Mouse (Mus musculus): ENCODE measurements around the gene Prss56. TPM values are rescaled to one million over a fixed set of nuclear protein-coding genes. Genes with fewer than 3 reads are reported as not detected.

Gene Prss56
- polyA plus RNA-seq, 1 experiment from 2014 or later, result 0.58 TPM

DNA sequence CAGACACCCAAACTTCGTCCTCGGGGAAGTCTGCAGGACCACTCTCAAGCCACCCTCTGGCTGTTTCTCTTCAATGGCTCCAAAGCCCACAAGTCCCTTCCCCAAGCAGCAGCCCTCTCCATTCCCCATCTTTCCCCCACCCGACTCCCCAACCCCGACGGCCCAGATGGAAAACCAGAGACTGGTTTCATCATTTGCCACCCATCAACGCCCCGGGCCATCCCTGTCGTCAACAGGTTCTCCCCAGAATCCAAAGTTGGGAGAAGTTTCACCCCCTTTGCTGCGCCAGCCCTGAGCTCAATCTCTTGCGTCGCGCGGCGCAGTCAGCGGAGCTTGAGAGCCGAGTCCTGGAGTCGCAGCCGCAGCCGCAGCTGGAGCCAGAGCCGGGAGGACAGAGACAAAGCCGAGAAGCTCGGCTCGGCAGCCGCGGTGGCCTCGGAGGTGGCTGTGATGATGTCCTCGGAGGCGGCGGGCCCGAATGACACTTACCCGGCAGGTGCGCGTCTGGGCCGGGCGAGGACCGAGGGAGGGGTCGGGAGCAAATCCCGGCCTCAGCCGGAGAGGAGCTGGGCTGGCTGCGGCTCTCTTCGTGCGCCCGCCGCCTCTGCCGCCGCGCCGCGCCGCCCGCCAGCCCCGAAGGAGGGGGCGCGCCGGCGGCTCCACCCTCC is 27.4 kb upstream of the Prss56 start:
- no peaks in the 10 kb centered on the region for H3K4me1 ChIP-seq (ENCODE audit: control insufficient read depth, insufficient read depth, low read length)
- peaks cover 76% of the 10 kb centered on the region for H3K27me3 ChIP-seq (replicated peaks; ENCODE audit: control insufficient read depth, insufficient read depth, low read length)
- H3K4me3 ChIP-seq (ENCODE audit: low read depth, low read length), result peak overlapping the region; percentile 42
- ATAC-seq (peak; percentile 51; the same call in 1 of the 2 replicates), DNase-seq (ENCODE audit: low spot score) (peak; percentile 66)
- H3K9me3 ChIP-seq (replicated peaks; ENCODE audit: control insufficient read depth, low read length), result no peaks in the 10 kb centered on the region
- WGBS, result 1% methylated on average over 46 of the region's 56 CpGs
- peak overlapping the region; percentile 55; the same call in 1 of the 2 replicates for H3K27ac ChIP-seq (ENCODE audit: low read depth, low read length)
- H3K36me3 ChIP-seq (ENCODE audit: control insufficient read depth, insufficient read depth, low read length), result no peaks in the 10 kb centered on the region
- peak overlapping the region; percentile 69 for H3K9ac ChIP-seq (ENCODE audit: low read length)
- H3K4me2 ChIP-seq (ENCODE audit: low read length), result peak overlapping the region; percentile 68

DNA sequence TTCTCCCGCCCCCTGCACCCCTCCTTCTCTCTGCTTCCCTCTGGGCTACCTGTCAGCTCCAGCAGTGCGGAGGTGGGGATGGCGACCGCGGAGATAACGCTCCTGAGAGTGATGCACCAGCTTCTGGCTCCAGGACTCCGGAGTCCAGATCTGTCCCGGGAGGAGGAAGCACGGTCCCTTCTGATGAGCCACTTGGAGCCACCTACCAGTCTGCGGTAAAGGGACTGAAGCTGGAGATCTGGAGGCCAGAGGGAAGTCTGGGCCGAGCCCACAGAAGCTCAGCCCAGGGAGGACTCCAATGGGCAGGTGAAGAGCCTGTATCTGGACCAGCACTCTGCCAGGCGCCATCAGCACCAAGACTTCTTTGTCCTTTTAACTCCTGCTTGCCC is 26.9 kb upstream of the Prss56 start, which contains the start of gene Ecel1:
Gene Ecel1, minus strand, starts transcription at position 323 of the 389 bp plus-strand sequence.
- Histone ChIP-seq H3K4me1 (ENCODE audit: control insufficient read depth, insufficient read depth, low read length) (no peaks in the 10 kb centered on the region), H3K36me3 (ENCODE audit: control insufficient read depth, insufficient read depth, low read length) (no peaks in the 10 kb centered on the region), H3K4me3 (ENCODE audit: low read depth, low read length) (peak within 1 kb of the TSS; percentile 42), H3K27me3 (replicated peaks; ENCODE audit: control insufficient read depth, insufficient read depth, low read length) (peaks cover 75% of the 10 kb centered on the region), H3K9ac (ENCODE audit: low read length) (peak within 1 kb of the TSS; percentile 69), H3K9me3 (replicated peaks; ENCODE audit: control insufficient read depth, low read length) (no peaks in the 10 kb centered on the region), H3K4me2 (ENCODE audit: low read length) (peak within 1 kb of the TSS; percentile 68), H3K27ac (ENCODE audit: low read depth, low read length) (peak within 1 kb of the TSS; percentile 55; the same call in 1 of the 2 replicates)
- WGBS, result 3% methylated on average over 10 of the region's 12 CpGs
- ATAC-seq, result no peak
- no peak for DNase-seq (ENCODE audit: low spot score)

DNA sequence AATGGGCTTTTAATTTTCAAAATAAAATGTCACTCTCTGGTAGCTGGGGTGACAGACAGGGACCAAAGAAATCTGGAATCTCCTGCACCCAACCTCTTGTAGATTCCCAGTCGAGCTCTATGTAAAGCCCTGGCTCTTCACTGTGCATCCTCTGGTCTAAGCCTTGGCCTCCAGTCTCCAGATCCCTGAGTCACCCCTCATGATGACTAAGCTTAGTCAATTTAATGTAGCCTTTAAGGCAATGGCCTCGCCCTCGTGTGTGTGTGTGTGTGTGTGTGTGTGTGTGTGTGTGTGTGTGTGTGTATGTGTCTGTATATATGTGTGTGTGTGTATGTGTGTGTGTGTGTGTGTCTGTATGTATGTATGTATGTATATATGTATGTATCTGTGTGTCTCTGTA is 23.7 kb upstream of the Prss56 start:
- peaks cover 43% of the 10 kb centered on the region for H3K27me3 ChIP-seq (replicated peaks; ENCODE audit: control insufficient read depth, insufficient read depth, low read length)
- 83% methylated on average over 3 of the region's 3 CpGs for WGBS
- no peak overlapping the region for H3K4me3 ChIP-seq (ENCODE audit: low read depth, low read length)
- no peak overlapping the region for H3K9ac ChIP-seq (ENCODE audit: low read length)
- H3K9me3 ChIP-seq (replicated peaks; ENCODE audit: control insufficient read depth, low read length), result no peaks in the 10 kb centered on the region
- H3K27ac ChIP-seq (ENCODE audit: low read depth, low read length), result no peak overlapping the region
- no peak for ATAC-seq
- no peak for DNase-seq (ENCODE audit: low spot score)
- peaks cover 3% of the 10 kb centered on the region; the same call in 1 of the 2 replicates for H3K4me1 ChIP-seq (ENCODE audit: control insufficient read depth, insufficient read depth, low read length)
- no peak overlapping the region for H3K4me2 ChIP-seq (ENCODE audit: low read length)
- H3K36me3 ChIP-seq (ENCODE audit: control insufficient read depth, insufficient read depth, low read length), result no peaks in the 10 kb centered on the region

DNA sequence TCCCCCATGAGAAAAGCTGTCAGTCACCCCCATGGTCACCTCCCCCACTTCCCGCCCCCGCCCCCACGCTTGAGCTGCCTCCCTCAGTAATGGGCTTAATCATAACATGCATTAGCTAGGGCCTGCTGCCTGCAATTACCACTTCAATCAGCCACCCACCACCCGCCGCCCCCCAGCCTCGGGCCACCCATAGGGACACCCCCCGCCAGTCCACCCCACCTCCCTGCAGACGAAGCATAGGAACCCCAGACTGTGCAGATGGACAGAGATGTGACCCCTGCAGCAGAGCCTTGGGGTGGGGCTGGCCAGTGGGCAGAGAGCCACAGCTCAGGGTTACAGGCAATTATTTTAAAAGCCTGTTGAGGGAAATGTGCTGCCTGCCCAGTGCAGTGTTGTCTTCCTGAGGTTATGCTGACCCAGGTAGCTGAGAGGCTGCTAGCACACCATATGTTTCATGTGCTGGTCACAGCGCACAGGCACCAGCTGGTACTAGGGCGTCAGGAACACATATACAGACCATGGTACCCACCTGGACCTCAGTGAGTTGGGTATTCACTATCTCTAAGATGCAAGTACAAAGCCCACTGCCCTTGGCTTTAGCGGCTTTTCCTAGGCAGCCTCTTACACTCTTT is 18.8 kb upstream of the Prss56 start:
- WGBS, result 25% methylated on average over 11 of the region's 11 CpGs
- H3K9ac ChIP-seq (ENCODE audit: low read length), result no peak overlapping the region
- H3K4me2 ChIP-seq (ENCODE audit: low read length), result no peak overlapping the region
- H3K9me3 ChIP-seq (replicated peaks; ENCODE audit: control insufficient read depth, low read length), result no peaks in the 10 kb centered on the region
- H3K4me1 ChIP-seq (ENCODE audit: control insufficient read depth, insufficient read depth, low read length), result peaks cover 13% of the 10 kb centered on the region
- H3K27me3 ChIP-seq (replicated peaks; ENCODE audit: control insufficient read depth, insufficient read depth, low read length), result no peaks in the 10 kb centered on the region
- ATAC-seq (peak; percentile 54; the same call in 1 of the 2 replicates), DNase-seq (ENCODE audit: low spot score) (peak; percentile 32)
- H3K27ac ChIP-seq (ENCODE audit: low read depth, low read length), result peak overlapping the region; percentile 46; the same call in 1 of the 2 replicates
- no peaks in the 10 kb centered on the region for H3K36me3 ChIP-seq (ENCODE audit: control insufficient read depth, insufficient read depth, low read length)
- H3K4me3 ChIP-seq (ENCODE audit: low read depth, low read length), result no peak overlapping the region

DNA sequence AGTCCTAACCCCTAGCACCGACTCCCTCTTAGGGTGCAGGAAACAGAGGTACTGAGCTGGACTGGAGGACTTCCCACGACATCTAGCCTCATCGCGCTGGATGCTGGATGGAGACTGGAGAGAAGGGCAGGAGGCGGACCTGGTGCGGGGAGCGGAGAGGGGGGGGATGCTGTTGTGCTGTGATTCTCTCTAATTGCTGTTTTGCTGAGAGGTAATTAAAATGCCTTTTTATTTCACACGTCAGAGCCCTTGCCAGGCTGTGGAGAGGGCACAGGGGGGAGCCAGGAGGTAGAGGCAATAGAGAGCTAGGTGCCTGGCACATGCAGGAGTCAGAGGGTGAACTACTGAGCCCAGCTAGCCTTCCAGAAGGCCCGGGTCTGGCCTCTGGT is 18.3 kb upstream of the Prss56 start:
- Histone ChIP-seq H3K4me2 (ENCODE audit: low read length) (no peak overlapping the region), H3K27ac (ENCODE audit: low read depth, low read length) (peak overlapping the region; percentile 46; the same call in 1 of the 2 replicates), H3K9me3 (replicated peaks; ENCODE audit: control insufficient read depth, low read length) (no peaks in the 10 kb centered on the region), H3K36me3 (ENCODE audit: control insufficient read depth, insufficient read depth, low read length) (no peaks in the 10 kb centered on the region), H3K9ac (ENCODE audit: low read length) (0 out of 2 replicates have a peak overlapping the region, but pooled peaks have one; percentile 22), H3K4me1 (ENCODE audit: control insufficient read depth, insufficient read depth, low read length) (peaks cover 15% of the 10 kb centered on the region), H3K4me3 (ENCODE audit: low read depth, low read length) (no peak overlapping the region), H3K27me3 (replicated peaks; ENCODE audit: control insufficient read depth, insufficient read depth, low read length) (no peaks in the 10 kb centered on the region)
- peak; percentile 51 for DNase-seq (ENCODE audit: low spot score)
- 20% methylated on average over 9 of the region's 9 CpGs for WGBS
- ATAC-seq, result peak; percentile 44; the same call in 1 of the 2 replicates

DNA sequence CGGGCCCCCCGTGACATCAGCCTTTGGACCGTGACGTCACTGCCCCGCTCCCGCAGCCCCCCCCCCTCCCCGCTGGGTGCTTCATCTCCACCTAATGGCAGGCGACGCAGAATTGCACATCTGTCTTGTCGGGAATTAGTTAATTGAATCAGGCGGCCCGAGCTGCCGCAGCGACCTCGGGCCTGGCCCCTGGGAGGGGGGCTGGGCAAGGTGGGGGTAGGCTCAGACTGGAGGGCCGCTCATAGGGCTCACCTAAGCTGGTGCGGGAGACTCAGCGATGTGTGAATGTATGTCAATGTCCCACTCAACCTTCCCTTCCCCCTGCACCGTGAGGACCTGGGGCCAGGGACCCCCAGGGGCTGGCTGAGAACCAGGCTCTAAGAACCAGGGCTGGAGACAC is 12.7 kb upstream of the Prss56 start:
- no peak overlapping the region for H3K4me3 ChIP-seq (ENCODE audit: low read depth, low read length)
- no peaks in the 10 kb centered on the region for H3K36me3 ChIP-seq (ENCODE audit: control insufficient read depth, insufficient read depth, low read length)
- no peaks in the 10 kb centered on the region for H3K9me3 ChIP-seq (replicated peaks; ENCODE audit: control insufficient read depth, low read length)
- H3K4me1 ChIP-seq (ENCODE audit: control insufficient read depth, insufficient read depth, low read length), result peaks cover 11% of the 10 kb centered on the region
- H3K4me2 ChIP-seq (ENCODE audit: low read length), result no peak overlapping the region
- no peak overlapping the region for H3K27ac ChIP-seq (ENCODE audit: low read depth, low read length)
- DNase-seq (ENCODE audit: low spot score) (no peak), ATAC-seq (no peak)
- no peak overlapping the region for H3K9ac ChIP-seq (ENCODE audit: low read length)
- no peaks in the 10 kb centered on the region for H3K27me3 ChIP-seq (replicated peaks; ENCODE audit: control insufficient read depth, insufficient read depth, low read length)
- 11% methylated on average over 18 of the region's 19 CpGs for WGBS

DNA sequence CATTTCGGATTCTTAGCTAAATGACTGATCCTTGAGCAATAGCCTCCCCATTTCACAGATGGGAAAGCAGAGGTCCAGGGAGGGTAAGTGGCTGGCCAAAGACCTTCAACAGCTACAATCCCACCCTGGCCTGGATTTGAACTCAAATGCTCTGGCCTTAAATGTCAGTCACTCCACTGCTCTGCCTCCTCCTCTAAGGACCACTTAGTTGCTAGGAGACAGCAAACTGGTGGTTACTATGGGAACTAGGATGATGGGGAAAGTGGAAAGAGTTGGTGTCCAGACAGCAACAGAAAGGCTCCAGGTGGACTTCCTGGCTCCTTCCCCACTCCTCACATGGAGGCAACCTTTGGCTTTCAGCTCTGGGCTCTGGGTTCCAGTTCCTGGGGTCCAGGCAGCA is 11.8 kb upstream of the Prss56 start:
- ATAC-seq, result no peak

DNA sequence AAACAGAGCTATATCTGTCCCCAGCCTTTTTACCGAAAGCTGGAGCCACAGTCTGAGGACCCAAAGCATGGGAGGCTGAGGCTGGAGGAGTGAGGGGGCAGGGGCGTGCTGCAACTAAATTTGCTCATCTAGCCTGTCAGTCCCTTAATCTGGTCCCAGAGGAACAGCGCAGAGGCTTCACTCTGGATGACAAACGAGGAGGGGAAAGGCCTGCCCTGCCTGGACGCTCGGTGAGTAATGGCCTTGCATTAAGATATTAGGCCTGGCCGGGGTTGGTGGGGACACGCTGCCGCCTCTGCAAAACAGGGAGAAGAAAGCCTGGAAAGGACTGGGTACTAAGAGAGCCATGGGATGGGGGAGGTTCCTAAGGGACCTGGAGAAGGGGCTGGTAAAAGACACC is 10.8 kb upstream of the Prss56 start:
- no peaks in the 10 kb centered on the region for H3K27me3 ChIP-seq (replicated peaks; ENCODE audit: control insufficient read depth, insufficient read depth, low read length)
- no peaks in the 10 kb centered on the region for H3K36me3 ChIP-seq (ENCODE audit: control insufficient read depth, insufficient read depth, low read length)
- H3K9ac ChIP-seq (ENCODE audit: low read length), result no peak overlapping the region
- H3K4me2 ChIP-seq (ENCODE audit: low read length), result no peak overlapping the region
- no peak overlapping the region for H3K27ac ChIP-seq (ENCODE audit: low read depth, low read length)
- 50% methylated on average over 9 of the region's 9 CpGs for WGBS
- H3K4me3 ChIP-seq (ENCODE audit: low read depth, low read length), result no peak overlapping the region
- H3K9me3 ChIP-seq (replicated peaks; ENCODE audit: control insufficient read depth, low read length), result no peaks in the 10 kb centered on the region
- DNase-seq (ENCODE audit: low spot score) (no peak), ATAC-seq (no peak)
- peaks cover 15% of the 10 kb centered on the region for H3K4me1 ChIP-seq (ENCODE audit: control insufficient read depth, insufficient read depth, low read length)

More for the DNA sequence above, 11.8 kb upstream of the Prss56 start:
- Histone ChIP-seq H3K27me3 (replicated peaks; ENCODE audit: control insufficient read depth, insufficient read depth, low read length) (no peaks in the 10 kb centered on the region), H3K27ac (ENCODE audit: low read depth, low read length) (no peak overlapping the region), H3K9me3 (replicated peaks; ENCODE audit: control insufficient read depth, low read length) (no peaks in the 10 kb centered on the region), H3K4me3 (ENCODE audit: low read depth, low read length) (no peak overlapping the region), H3K4me2 (ENCODE audit: low read length) (no peak overlapping the region), H3K36me3 (ENCODE audit: control insufficient read depth, insufficient read depth, low read length) (no peaks in the 10 kb centered on the region), H3K9ac (ENCODE audit: low read length) (no peak overlapping the region), H3K4me1 (ENCODE audit: control insufficient read depth, insufficient read depth, low read length) (peaks cover 15% of the 10 kb centered on the region)
- peak; percentile 47 for DNase-seq (ENCODE audit: low spot score)
- 79% methylated on average over 1 of the region's 1 CpGs for WGBS
